Mouse (Mus musculus) brain, embryonic 14.5 days (tissue): ENCODE data around the gene Glt1d1. TPM values are rescaled to one million over a fixed set of nuclear protein-coding genes. Genes with fewer than 3 reads are reported as not detected.

ENCODE experiments used
- DNase-seq: peaks from one replicate; pipeline ENCODE4 v3.0.0-alpha.2; 2011; ENCODE audit warnings: low read depth
- CTCF ChIP-seq: fragments of 200-500 bp; IDR thresholded peaks from 2 replicates; pipeline ENCODE4 v1.5.1; 2012; ENCODE audit warnings: inconsistent platforms, mild to moderate bottlenecking, moderate library complexity, borderline replicate concordance; ENCODE audit not compliant: insufficient read depth, insufficient read length; ENCODE audit errors: extremely low read depth
- POLR2A ChIP-seq: fragments of 200-500 bp; IDR thresholded peaks from 2 replicates; pipeline ENCODE4 v1.6.1; 2012; ENCODE audit warnings: mild to moderate bottlenecking, inconsistent platforms, borderline replicate concordance; ENCODE audit not compliant: poor library complexity, insufficient read depth, insufficient read length, severe bottlenecking; ENCODE audit errors: extremely low read depth
- polyA plus RNA-seq: library from polyadenylated mRNA; depleted of rRNA; stranded (reverse); fragments of >200 nt; gene quantifications from 2 replicates; pipeline ENCODE4 v1.2.3, GENCODE M21; 2012

Gene Glt1d1
- polyA plus RNA-seq, 1 experiment: 4.9 TPM

DNA sequence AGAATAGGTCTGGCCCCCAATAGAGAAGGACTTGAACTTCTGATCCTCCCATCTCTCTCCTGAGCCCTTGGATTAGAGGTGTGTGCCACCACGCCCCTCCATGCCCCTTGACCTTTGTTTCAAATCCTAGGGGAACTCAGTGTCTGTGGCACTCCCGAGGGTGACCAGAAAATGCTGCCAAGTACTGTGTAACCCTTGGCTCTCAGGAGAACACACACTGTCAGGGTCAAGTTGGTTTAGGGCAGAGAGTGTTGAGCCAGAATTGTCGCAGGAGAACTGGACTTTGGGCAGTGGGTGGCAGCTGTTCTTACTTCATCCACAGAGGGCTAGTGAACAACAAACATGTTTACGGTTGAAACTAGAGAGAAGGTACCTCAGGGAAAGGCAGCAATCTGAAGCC is 5.6 kb downstream of the Glt1d1 start:
- DNase-seq: no peak
- no peak for TF ChIP-seq CTCF
- no peak for TF ChIP-seq POLR2A

DNA sequence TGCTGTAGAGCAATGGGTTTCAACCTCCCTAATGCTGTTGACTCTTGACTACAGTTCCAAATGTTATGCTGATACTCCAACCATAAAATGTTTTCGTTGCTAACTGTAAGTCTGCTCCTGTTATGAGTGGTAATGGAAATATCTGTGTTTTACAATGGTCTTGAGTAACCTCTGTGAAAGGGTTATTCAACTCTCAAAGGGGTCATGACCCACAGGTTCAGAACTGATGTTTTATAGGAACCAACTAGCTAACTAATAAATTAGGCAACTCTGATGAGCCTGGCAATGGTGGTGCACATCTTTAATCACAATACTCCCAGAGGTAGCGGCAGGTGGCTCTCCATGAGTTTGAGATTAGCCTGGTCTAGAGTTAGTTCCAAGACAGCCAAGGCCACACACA is 6.1 kb downstream of the Glt1d1 start:
- TF ChIP-seq POLR2A (no peak), CTCF (no peak)
- no peak for DNase-seq

- no peak for DNase-seq
- no peak for TF ChIP-seq CTCF
Measured at GRCm38 (mm10) chr5:127639067-127639605, 7.1 kb downstream of the Glt1d1 start.

- no peak for DNase-seq
- no peak for TF ChIP-seq POLR2A
- TF ChIP-seq CTCF: no peak
Measured at GRCm38 (mm10) chr5:127639635-127640034, 7.6 kb downstream of the Glt1d1 start.

DNA sequence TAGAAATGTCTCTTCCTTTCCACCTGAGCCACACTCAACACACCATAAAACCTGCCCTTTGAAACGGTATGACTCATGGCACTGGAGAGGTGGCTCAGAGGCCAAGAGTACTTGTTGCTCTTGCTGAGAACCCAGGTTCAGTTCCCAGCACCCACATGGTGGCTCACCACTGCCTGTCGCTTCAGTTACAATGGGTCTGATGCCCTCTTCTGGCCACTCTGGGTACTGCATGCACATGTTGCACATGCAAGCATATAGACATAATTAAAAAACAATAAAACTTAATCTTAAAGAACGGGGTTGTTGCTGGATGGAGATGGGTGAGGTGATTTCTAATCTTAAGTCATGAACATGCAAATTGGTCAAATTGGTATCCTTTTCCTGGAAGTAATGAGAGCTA is 8.3 kb downstream of the Glt1d1 start:
- DNase-seq: no peak
- TF ChIP-seq CTCF (peak; percentile 29; the same call in 1 of the 2 replicates), POLR2A (no peak)

DNA sequence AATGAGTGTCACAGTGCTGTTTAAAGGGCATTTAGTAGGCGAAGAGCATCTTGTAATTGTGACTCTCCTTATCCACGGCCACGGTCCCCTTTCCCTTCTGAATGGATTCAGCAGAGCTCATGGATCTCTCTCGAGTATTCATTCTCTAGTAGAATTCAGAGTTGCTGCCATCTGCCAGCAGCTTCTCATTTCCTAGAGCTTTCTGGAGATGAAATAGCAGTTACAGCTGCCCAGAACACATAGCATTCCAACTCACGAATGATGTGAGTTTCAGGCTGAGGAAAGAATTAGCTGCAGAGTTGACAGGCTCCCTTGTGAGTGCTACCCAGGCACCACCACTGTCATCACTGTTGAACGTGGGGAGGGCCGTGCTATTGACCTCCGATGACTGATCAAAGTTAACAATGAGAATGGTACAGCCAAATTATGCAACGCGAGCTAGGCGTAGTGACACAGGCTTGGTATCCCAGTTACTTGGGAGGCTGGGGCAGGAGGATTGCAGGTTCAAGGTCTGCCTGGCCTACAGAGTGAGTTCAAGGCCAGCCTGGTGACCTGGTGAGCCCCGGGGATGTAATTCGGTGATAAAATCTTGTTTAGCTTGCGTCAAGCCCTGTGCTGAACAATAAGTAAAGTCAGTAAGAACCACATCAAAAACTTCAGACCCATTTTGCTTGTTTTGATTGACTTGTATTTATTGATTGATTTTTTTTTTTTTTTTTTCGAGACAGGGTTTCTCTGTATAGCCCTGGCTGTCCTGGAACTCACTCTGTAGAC is 9.3 kb downstream of the Glt1d1 start:
- no peak for DNase-seq

GRCm38 (mm10) chr5:127648046-127648445 is 16.0 kb downstream of the Glt1d1 start:
- DNase-seq: peak; percentile 25
- TF ChIP-seq POLR2A (no peak), CTCF (peak; percentile 49; the same call in 1 of the 2 replicates)

More for the DNA sequence above, 9.3 kb downstream of the Glt1d1 start:
- no peak for TF ChIP-seq POLR2A
- no peak for TF ChIP-seq CTCF

GRCm38 (mm10) chr5:127649077-127649476 is 17.0 kb downstream of the Glt1d1 start:
- peak; percentile 50; the same call in 1 of the 2 replicates for TF ChIP-seq CTCF
- TF ChIP-seq POLR2A: no peak
- no peak for DNase-seq

DNA sequence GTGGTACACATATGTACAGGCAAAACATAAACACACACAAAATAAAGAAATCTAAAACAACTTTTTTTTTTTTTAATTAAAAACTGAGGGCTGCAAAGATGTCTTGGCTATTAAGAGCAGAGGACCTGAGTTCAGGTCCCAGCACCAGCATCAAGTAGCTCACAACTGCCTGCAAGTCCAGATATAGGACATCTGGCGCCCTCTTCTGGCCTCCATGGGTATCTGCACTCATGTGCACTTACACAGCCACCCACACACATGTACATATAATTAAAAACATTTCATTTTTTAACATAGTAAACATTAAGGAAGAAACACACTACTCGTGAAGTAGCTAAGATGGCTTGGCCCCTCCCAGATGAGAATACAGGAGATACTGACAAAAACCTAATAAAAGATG is 26.2 kb downstream of the Glt1d1 start:
- TF ChIP-seq CTCF: peak; percentile 34; the same call in 1 of the 2 replicates
- TF ChIP-seq POLR2A: no peak
- DNase-seq: no peak

DNA sequence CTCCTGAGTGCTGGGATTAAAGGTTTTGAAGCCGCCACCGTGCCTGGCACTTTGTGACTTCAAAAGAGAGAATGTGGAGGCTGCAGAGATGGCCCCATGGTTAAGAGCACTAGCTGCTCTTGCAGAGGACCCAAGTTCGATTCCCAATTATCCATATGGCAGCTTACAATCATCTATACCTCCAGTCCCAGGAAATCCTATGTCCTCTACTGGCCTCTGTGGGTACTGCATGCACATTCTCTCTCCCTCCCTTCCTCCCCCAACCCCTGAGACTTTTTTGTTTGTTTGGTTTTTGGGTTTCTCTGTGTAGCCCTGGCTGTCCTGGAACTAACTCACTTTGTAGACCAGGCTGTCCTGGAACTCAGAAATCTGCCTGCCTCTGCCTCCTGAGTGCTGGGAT is 27.2 kb downstream of the Glt1d1 start:
- DNase-seq: no peak
- TF ChIP-seq CTCF: peak; percentile 28; the same call in 1 of the 2 replicates
- TF ChIP-seq POLR2A: no peak

DNA sequence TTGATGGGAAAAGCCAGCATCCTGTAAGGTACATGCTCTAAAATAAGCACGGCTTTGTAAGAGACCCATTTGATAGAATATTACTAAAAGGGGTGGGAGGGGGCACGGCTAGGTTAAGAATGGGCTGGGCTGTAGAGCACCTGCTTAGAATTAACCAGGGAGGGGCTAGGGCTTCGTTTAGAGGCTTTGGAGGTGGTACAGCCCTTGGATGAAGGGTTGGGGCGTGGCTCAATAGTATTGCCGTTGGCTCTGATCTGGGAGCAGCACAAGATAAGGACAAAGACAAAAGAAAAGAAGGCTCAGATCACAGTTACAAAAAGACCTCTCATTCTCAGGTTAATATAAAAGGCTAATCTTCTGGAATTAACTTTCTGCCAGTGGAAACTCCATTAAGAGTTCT is 28.2 kb downstream of the Glt1d1 start:
- TF ChIP-seq CTCF: no peak
- TF ChIP-seq POLR2A: no peak
- DNase-seq: no peak

- TF ChIP-seq CTCF: no peak
- TF ChIP-seq POLR2A: no peak
- no peak for DNase-seq
Measured at GRCm38 (mm10) chr5:127660979-127661378, 28.9 kb downstream of the Glt1d1 start.

DNA sequence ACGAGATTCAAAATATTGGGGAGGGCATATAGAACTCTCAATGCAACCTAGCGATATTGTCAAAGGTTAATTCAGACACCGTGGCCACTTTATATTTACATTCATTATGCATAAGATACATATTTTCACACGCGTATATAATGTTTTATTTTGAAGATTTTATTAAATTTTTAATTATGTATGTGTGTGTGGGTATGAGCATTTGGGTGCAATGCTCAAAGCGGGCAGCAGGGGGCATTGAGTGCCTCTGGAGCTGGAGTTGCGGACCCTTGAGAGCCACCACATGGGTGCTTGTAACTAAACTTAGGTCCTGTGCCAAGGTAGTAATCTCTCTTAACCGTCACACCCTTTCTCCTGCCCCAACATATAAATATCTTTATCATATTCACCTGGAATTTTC is 41.9 kb downstream of the Glt1d1 start:
- TF ChIP-seq POLR2A: no peak
- peak; percentile 37; the same call in 1 of the 2 replicates for TF ChIP-seq CTCF
- no peak for DNase-seq

GRCm38 (mm10) chr5:127677561-127677960 is 45.5 kb downstream of the Glt1d1 start:
- no peak for TF ChIP-seq POLR2A
- no peak for DNase-seq
